Mouse (Mus musculus): ENCODE measurements at regions not wholly inside any gene's neighbourhood (a gene's known extent, or its start where the extent isn't known, plus 50 kb on each side); places are given as distances from the start of the nearest gene placed in this dataset.

- DNase-seq = no peak
Observed at GRCm38 (mm10) chr2:167815123-167815522, 116.7 kb upstream of the Ptpn1 start.

GRCm38 (mm10) chr2:167809256-167809655, 119.6 kb upstream of the Tmem189 start:
- DNase-seq = no peak

- no peak for DNase-seq
Observed at GRCm38 (mm10) chr2:167805629-167806304, 116.1 kb upstream of the Tmem189 start.

- no peak for DNase-seq
Observed at GRCm38 (mm10) chr2:167804493-167805227, 115.0 kb upstream of the Tmem189 start.

- no peak for DNase-seq
Observed at GRCm38 (mm10) chr2:167802494-167802893, 112.9 kb upstream of the Tmem189 start.

GRCm38 (mm10) chr2:167801389-167801788, 111.8 kb upstream of the Tmem189 start:
- no peak for DNase-seq

- no peak for DNase-seq
Observed at GRCm38 (mm10) chr2:167800648-167801245, 111.1 kb upstream of the Tmem189 start.

GRCm38 (mm10) chr2:167799629-167800387, 110.2 kb upstream of the Tmem189 start:
- no peak for DNase-seq

GRCm38 (mm10) chr2:167798969-167799513, 109.4 kb upstream of the Tmem189 start:
- DNase-seq = no peak

GRCm38 (mm10) chr2:167798076-167798782, 108.6 kb upstream of the Tmem189 start:
- DNase-seq = no peak

- DNase-seq = no peak
Observed at GRCm38 (mm10) chr2:167795491-167795890, 105.9 kb upstream of the Tmem189 start.

- DNase-seq = no peak
Observed at GRCm38 (mm10) chr2:167793916-167794315, 104.3 kb upstream of the Tmem189 start.

- no peak for DNase-seq
Observed at GRCm38 (mm10) chr2:167792753-167793152, 103.1 kb upstream of the Tmem189 start.

- no peak for DNase-seq
Observed at GRCm38 (mm10) chr2:167792330-167792729, 102.7 kb upstream of the Tmem189 start.

- no peak for DNase-seq
Observed at GRCm38 (mm10) chr2:167789471-167789923, 99.9 kb upstream of the Tmem189 start.

- DNase-seq = no peak
Observed at GRCm38 (mm10) chr2:167786951-167787350, 97.3 kb upstream of the Tmem189 start.

- no peak for DNase-seq
Observed at GRCm38 (mm10) chr2:167784353-167784752, 94.7 kb upstream of the Tmem189 start.

- DNase-seq = no peak
Observed at GRCm38 (mm10) chr2:167783374-167783773, 93.8 kb upstream of the Tmem189 start.

GRCm38 (mm10) chr2:167782231-167782999, 92.8 kb upstream of the Tmem189 start:
- peak; percentile 32 for DNase-seq

GRCm38 (mm10) chr2:167781496-167781895, 91.9 kb upstream of the Tmem189 start:
- no peak for DNase-seq

GRCm38 (mm10) chr2:167778691-167779090, 89.1 kb upstream of the Tmem189 start:
- DNase-seq = no peak

Measured in right cerebral cortex, postnatal 4 days (tissue).